Mouse (Mus musculus) heart, postnatal 0 days (tissue): ENCODE results near the gene Anks1b.

Experiments
- CTCF ChIP-seq: IDR thresholded peaks from 2 replicates; pipeline ENCODE4 v1.5.1; 2016; ENCODE audit warnings: antibody characterized with exemption, control low read depth, low read depth
- EP300 ChIP-seq: IDR thresholded peaks from 2 replicates; pipeline ENCODE4 v1.6.1; 2016; ENCODE audit warnings: antibody characterized with exemption, low read depth

- no peak for TF ChIP-seq EP300
- TF ChIP-seq CTCF, result no peak
Observed at GRCm38 (mm10) chr10:90196936-90197335, 323.6 kb downstream of the Anks1b start.
